Mouse (Mus musculus) lung, postnatal 0 days (tissue): Measurements from ENCODE around the gene Dclre1a.

Source experiments
- CTCF ChIP-seq: IDR thresholded peaks from 2 replicates; pipeline ENCODE4 v1.5.1; 2016; ENCODE audit warnings: antibody characterized with exemption, mild to moderate bottlenecking
- EP300 ChIP-seq: IDR thresholded peaks from 2 replicates; pipeline ENCODE4 v1.6.1; 2016; ENCODE audit warnings: antibody characterized with exemption, mild to moderate bottlenecking, control low read depth

GRCm38 (mm10) chr19:56486926-56487325 is 61.1 kb downstream of the Dclre1a start:
- TF ChIP-seq CTCF: no peak
- no peak for TF ChIP-seq EP300
